In the genomic region with DNA sequence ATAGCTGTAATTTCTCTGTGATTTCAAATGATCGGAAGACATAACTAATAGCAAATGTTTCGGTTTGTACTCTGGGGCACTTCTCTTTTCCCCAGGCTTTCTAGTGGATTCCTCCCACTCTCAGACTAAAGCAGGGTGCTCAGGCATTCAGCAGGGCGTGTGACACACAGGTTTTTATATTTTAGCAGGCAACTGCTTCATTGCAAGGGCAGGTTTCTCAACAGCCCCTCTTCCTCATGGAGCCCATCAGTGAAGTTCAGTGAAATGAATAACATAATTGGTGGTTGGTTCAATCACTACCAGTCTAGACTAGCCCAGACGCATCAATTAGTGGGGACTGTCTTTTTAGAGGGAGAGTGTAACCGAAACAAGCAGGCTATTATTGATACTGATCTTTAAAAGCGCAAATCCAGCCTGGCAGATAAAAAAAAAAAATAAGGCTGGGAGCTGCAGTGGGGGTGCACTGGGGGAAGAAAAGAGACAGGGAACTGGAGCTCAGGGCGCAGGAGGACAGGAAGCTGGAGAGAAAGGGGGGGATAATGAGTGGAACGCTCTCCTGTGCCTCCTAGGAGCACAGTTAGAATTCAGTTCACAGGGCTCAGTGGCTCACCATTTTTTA, we compare ENCODE assay signal across 8 mouse cellular contexts.
A peak's percentile ranks its signal among the peaks of the same experiment; 100 is the strongest.
DNase-seq lines count a peak whose midpoint lies in the region; ATAC-seq lines count a peak whose summit lies in the region.

No protein-coding gene starts in this region.

- H3K4me3 ChIP-seq in heart, embryonic 16.5 days (ENCODE audit: low read length): peak overlapping the region; percentile 46
- peak overlapping the region; percentile 67 for H3K4me3 ChIP-seq in midbrain, embryonic 13.5 days (replicated peaks)

- H3K4me2 ChIP-seq in heart, embryonic 16.5 days (ENCODE audit: low read depth, low read length): peak overlapping the region; percentile 58
- peak overlapping the region; percentile 74 for H3K4me2 ChIP-seq in midbrain, embryonic 13.5 days (replicated peaks)

- H3K4me1 ChIP-seq in heart, embryonic 16.5 days (ENCODE audit: control insufficient read depth, insufficient read depth, low read length): peaks cover 10% of the 10 kb centered on the region
- H3K4me1 ChIP-seq in midbrain, embryonic 13.5 days (replicated peaks): peaks cover 30% of the 10 kb centered on the region

- 46% methylated on average over 8 of the region's 8 CpGs for WGBS in heart, embryonic 16.5 days
- WGBS in midbrain, embryonic 13.5 days: 6% methylated on average over 8 of the region's 8 CpGs

- peak overlapping the region; percentile 62 for H3K9ac ChIP-seq in heart, embryonic 16.5 days (ENCODE audit: low read length)
- H3K9ac ChIP-seq in midbrain, embryonic 13.5 days (replicated peaks): peak overlapping the region; percentile 96

- no peak for ATAC-seq in heart, embryonic 16.5 days (replicated peaks; ENCODE audit: extremely low read depth, insufficient read depth, low FRiP score)
- peak; percentile 15; the same call in 1 of the 2 replicates for ATAC-seq in midbrain, embryonic 13.5 days

- H3K36me3 ChIP-seq in heart, embryonic 16.5 days (ENCODE audit: control insufficient read depth, insufficient read depth): 0 out of 2 replicates have a peak, but pooled peaks cover 2% of the 10 kb centered on the region
- peaks cover 15% of the 10 kb centered on the region for H3K36me3 ChIP-seq in midbrain, embryonic 13.5 days

- H3K9me3 ChIP-seq in heart, embryonic 16.5 days (replicated peaks; ENCODE audit: control insufficient read depth, low read length): no peaks in the 10 kb centered on the region
- no peaks in the 10 kb centered on the region for H3K9me3 ChIP-seq in midbrain, embryonic 13.5 days

- no peaks in the 10 kb centered on the region for H3K27me3 ChIP-seq in heart, embryonic 16.5 days (ENCODE audit: control insufficient read depth, insufficient read depth, low read length)
- no peaks in the 10 kb centered on the region for H3K27me3 ChIP-seq in midbrain, embryonic 13.5 days

- H3K27ac ChIP-seq in heart, embryonic 16.5 days (ENCODE audit: low read length): peak overlapping the region; percentile 64
- peak overlapping the region; percentile 99 for H3K27ac ChIP-seq in midbrain, embryonic 13.5 days

- DNase-seq in layer of hippocampus, postnatal 14 days (ENCODE audit: low spot score in 2 of 2): peak; percentile 52 to 65
- no peak for DNase-seq in layer of hippocampus, adult 18-20 months (ENCODE audit: low spot score in 2 of 2)
- peak; percentile 70 for DNase-seq in embryo, embryonic 11 days
- DNase-seq in c-Kit-positive CD71-positive TER-119-positive erythroid progenitor cells, embryonic 14.5 days (ENCODE audit: low spot score): no peak
- DNase-seq in urinary bladder, postnatal 36 days (ENCODE audit: low spot score in 2 of 2): no peak
- no peak for DNase-seq in frontal cortex, postnatal 25 days (ENCODE audit: low spot score in 2 of 2)

Comparison
In these comparisons a context has a peak if more than half of its experiments do, and no peak if none do; other contexts are left out.
1. DNase-seq: peak in layer of hippocampus, postnatal 14 days (2 of 2) and embryo, embryonic 11 days (single experiment); none in layer of hippocampus, adult 18-20 months (0 of 2), c-Kit-positive CD71-positive TER-119-positive erythroid progenitor cells, embryonic 14.5 days (single experiment), urinary bladder, postnatal 36 days (0 of 2) and frontal cortex, postnatal 25 days (0 of 2).